Comparison of ENCODE assay signal across 30 mouse cellular contexts in the genomic region with DNA sequence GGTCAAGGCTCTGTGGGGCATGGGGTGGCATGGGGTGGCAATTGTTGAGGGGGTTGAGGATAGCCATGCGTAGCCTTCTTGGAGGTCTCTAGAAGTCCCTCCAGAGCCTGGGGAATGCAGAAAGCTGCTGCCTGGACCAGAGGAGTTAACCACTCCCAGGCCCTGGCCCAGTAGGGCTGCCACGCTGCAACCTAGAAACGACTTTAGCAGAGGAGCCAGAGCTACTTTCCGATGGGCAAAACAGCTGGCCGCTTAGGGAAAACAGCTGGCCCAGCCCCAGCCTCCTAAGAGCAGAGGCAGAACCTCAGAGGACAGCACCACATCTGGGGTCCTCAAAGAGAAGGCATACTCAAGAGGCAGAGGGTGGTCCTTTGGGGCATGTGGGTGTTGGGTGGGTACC. TPM values are rescaled to one million over a fixed set of nuclear protein-coding genes. Genes with fewer than 3 reads are reported as not detected.
DNase-seq lines count a peak whose midpoint lies in the region; ATAC-seq and TF ChIP-seq lines count a peak whose summit lies in the region.
"Had no signal": no experiment of that assay in that cellular context is flagged by ENCODE, and none has a peak within 500 bp of the region (broad histone marks: within the 10 kb centered on the region; RNA-seq: fewer than 3 reads in every experiment).

No protein-coding gene starts in this region.

- TF ChIP-seq CTCF in embryonic fibroblast, embryonic 13.5 days (IDR thresholded peaks at IDR 0.05; ENCODE audit: borderline replicate concordance, insufficient read depth, low read length): no peak

- 49% methylated on average over 5 of the region's 5 CpGs for WGBS in hindbrain, embryonic 11.5 days
- 60% methylated on average over 5 of the region's 5 CpGs for WGBS in hindbrain, embryonic 14.5 days
- WGBS in midbrain, embryonic 10.5 days: 75% methylated on average over 5 of the region's 5 CpGs
- WGBS in midbrain, embryonic 14.5 days: 74% methylated on average over 5 of the region's 5 CpGs
- 58% methylated on average over 5 of the region's 5 CpGs for WGBS in limb, embryonic 15.5 days

- no peak overlapping the region for H3K4me2 ChIP-seq in hindbrain, embryonic 11.5 days (replicated peaks; ENCODE audit: low read depth, low read length)
- no peak overlapping the region for H3K4me2 ChIP-seq in hindbrain, embryonic 14.5 days (replicated peaks)
- no peak overlapping the region for H3K4me2 ChIP-seq in midbrain, embryonic 14.5 days (ENCODE audit: low read length)
- H3K4me2 ChIP-seq in limb, embryonic 15.5 days: no peak overlapping the region
- H3K4me2 ChIP-seq: embryonic facial prominence, embryonic 12.5 days; forebrain, embryonic 12.5 days; hindbrain, embryonic 15.5 days; kidney, embryonic 15.5 days; limb, embryonic 12.5 days; liver, embryonic 12.5 days; midbrain, embryonic 15.5 days; neural tube, embryonic 13.5 days had no signal

- no peak for DNase-seq in hindbrain, embryonic 11.5 days (ENCODE audit: low spot score)
- no peak for DNase-seq in hindbrain, embryonic 14.5 days (ENCODE audit: low spot score)
- DNase-seq in midbrain, embryonic 10.5 days (ENCODE audit: low spot score): no peak
- DNase-seq in midbrain, embryonic 14.5 days: no peak
- DNase-seq in c-Kit-positive CD71-positive TER-119-positive erythroid progenitor cells, embryonic 14.5 days (ENCODE audit: low spot score): no peak
- DNase-seq: B cell, adult 2 months; cerebellum, adult 8-10 months; cerebellum, postnatal 25 days; heart, postnatal 14 days; kidney, adult 18-20 months; kidney, postnatal 36 days; layer of hippocampus, postnatal 36 days; liver, postnatal 0 days; lung, postnatal 4 days; right cerebral cortex, postnatal 4 days; thymus, adult 18-20 months; thymus, postnatal 25 days had no signal

- H3K36me3 ChIP-seq in hindbrain, embryonic 11.5 days (ENCODE audit: control insufficient read depth, insufficient read depth, low read length): no peaks in the 10 kb centered on the region
- no peaks in the 10 kb centered on the region for H3K36me3 ChIP-seq in hindbrain, embryonic 14.5 days (replicated peaks; ENCODE audit: control insufficient read depth, insufficient read depth)
- no peaks in the 10 kb centered on the region for H3K36me3 ChIP-seq in midbrain, embryonic 10.5 days
- no peaks in the 10 kb centered on the region for H3K36me3 ChIP-seq in midbrain, embryonic 14.5 days (ENCODE audit: control insufficient read depth, insufficient read depth, low read length)
- H3K36me3 ChIP-seq in limb, embryonic 15.5 days: no peaks in the 10 kb centered on the region
- H3K36me3 ChIP-seq: embryonic facial prominence, embryonic 12.5 days; forebrain, embryonic 12.5 days; hindbrain, embryonic 15.5 days; kidney, embryonic 15.5 days; limb, embryonic 12.5 days; liver, embryonic 12.5 days; midbrain, embryonic 15.5 days; neural tube, embryonic 13.5 days had no signal

- H3K9me3 ChIP-seq in hindbrain, embryonic 11.5 days (ENCODE audit: control insufficient read depth, low read length): no peaks in the 10 kb centered on the region
- H3K9me3 ChIP-seq in hindbrain, embryonic 14.5 days (ENCODE audit: control insufficient read depth, low read length): no peaks in the 10 kb centered on the region
- H3K9me3 ChIP-seq in midbrain, embryonic 10.5 days (replicated peaks): no peaks in the 10 kb centered on the region
- no peaks in the 10 kb centered on the region for H3K9me3 ChIP-seq in midbrain, embryonic 14.5 days (ENCODE audit: control insufficient read depth, low read length)
- H3K9me3 ChIP-seq in limb, embryonic 15.5 days: no peaks in the 10 kb centered on the region
- H3K9me3 ChIP-seq: embryonic facial prominence, embryonic 12.5 days; forebrain, embryonic 12.5 days; hindbrain, embryonic 15.5 days; kidney, embryonic 15.5 days; limb, embryonic 12.5 days; liver, embryonic 12.5 days; megakaryocyte, embryonic 14.5 days; midbrain, embryonic 15.5 days; neural tube, embryonic 13.5 days had no signal

- no peak overlapping the region for H3K9ac ChIP-seq in hindbrain, embryonic 11.5 days (ENCODE audit: low read depth, low read length)
- no peak overlapping the region for H3K9ac ChIP-seq in hindbrain, embryonic 14.5 days
- no peak overlapping the region for H3K9ac ChIP-seq in midbrain, embryonic 14.5 days (replicated peaks; ENCODE audit: low read length)
- H3K9ac ChIP-seq in limb, embryonic 15.5 days: no peak overlapping the region
- H3K9ac ChIP-seq: embryonic facial prominence, embryonic 12.5 days; forebrain, embryonic 12.5 days; hindbrain, embryonic 15.5 days; kidney, embryonic 15.5 days; limb, embryonic 12.5 days; liver, embryonic 12.5 days; liver, postnatal 0 days; midbrain, embryonic 15.5 days had no signal

- TF ChIP-seq POLR2A in embryonic fibroblast, embryonic 13.5 days (IDR thresholded peaks at IDR 0.05; ENCODE audit: low read depth, low read length): no peak

- no peak overlapping the region for H3K4me3 ChIP-seq in hindbrain, embryonic 11.5 days (ENCODE audit: low read depth, low read length)
- no peak overlapping the region for H3K4me3 ChIP-seq in hindbrain, embryonic 14.5 days (replicated peaks; ENCODE audit: low read length)
- peak overlapping the region; percentile 9; the same call in 1 of the 2 replicates for H3K4me3 ChIP-seq in midbrain, embryonic 10.5 days
- no peak overlapping the region for H3K4me3 ChIP-seq in midbrain, embryonic 14.5 days (replicated peaks; ENCODE audit: low read depth, low read length)
- H3K4me3 ChIP-seq in embryonic fibroblast, embryonic 13.5 days (ENCODE audit: insufficient read depth, low read length): no peak overlapping the region
- no peak overlapping the region for H3K4me3 ChIP-seq in limb, embryonic 15.5 days
- H3K4me3 ChIP-seq: embryonic facial prominence, embryonic 12.5 days; erythroblast, embryonic 14.5 days; forebrain, embryonic 12.5 days; hindbrain, embryonic 15.5 days; kidney, embryonic 15.5 days; limb, embryonic 12.5 days; liver, embryonic 12.5 days; megakaryocyte, embryonic 14.5 days; midbrain, embryonic 15.5 days; neural tube, embryonic 13.5 days had no signal

- peak overlapping the region; percentile 97 for H3K27ac ChIP-seq in hindbrain, embryonic 11.5 days (ENCODE audit: low read depth, low read length)
- no peak overlapping the region for H3K27ac ChIP-seq in hindbrain, embryonic 14.5 days
- H3K27ac ChIP-seq in midbrain, embryonic 10.5 days (replicated peaks): peak overlapping the region; percentile 100
- H3K27ac ChIP-seq in midbrain, embryonic 14.5 days (replicated peaks; ENCODE audit: low read depth, low read length): no peak overlapping the region
- peak overlapping the region; percentile 38; the same call in 1 of the 2 replicates for H3K27ac ChIP-seq in embryonic fibroblast, embryonic 13.5 days (ENCODE audit: insufficient read depth, low read length)
- peak overlapping the region; percentile 58 for H3K27ac ChIP-seq in limb, embryonic 15.5 days
- H3K27ac ChIP-seq: embryonic facial prominence, embryonic 12.5 days; forebrain, embryonic 12.5 days; hindbrain, embryonic 15.5 days; kidney, embryonic 15.5 days; limb, embryonic 12.5 days; liver, embryonic 12.5 days; midbrain, embryonic 15.5 days; stomach, postnatal 0 days had no signal

- no peak for ATAC-seq in hindbrain, embryonic 11.5 days (ENCODE audit: low FRiP score)
- ATAC-seq in hindbrain, embryonic 14.5 days (ENCODE audit: low FRiP score): no peak
- ATAC-seq in midbrain, embryonic 14.5 days (ENCODE audit: low FRiP score, low TSS enrichment): no peak
- no peak for ATAC-seq in limb, embryonic 15.5 days (ENCODE audit: insufficient number of reproducible peaks, low FRiP score, low TSS enrichment, low read depth)
- ATAC-seq: liver, embryonic 12.5 days; liver, postnatal 0 days; midbrain, embryonic 15.5 days had no signal

- no peaks in the 10 kb centered on the region for H3K27me3 ChIP-seq in hindbrain, embryonic 11.5 days (ENCODE audit: control insufficient read depth, insufficient read depth, low read length)
- no peaks in the 10 kb centered on the region for H3K27me3 ChIP-seq in hindbrain, embryonic 14.5 days (ENCODE audit: control insufficient read depth, insufficient read depth, low read length)
- peaks cover 18% of the 10 kb centered on the region for H3K27me3 ChIP-seq in midbrain, embryonic 10.5 days (ENCODE audit: low read depth, poor library complexity, severe bottlenecking)
- no peaks in the 10 kb centered on the region for H3K27me3 ChIP-seq in midbrain, embryonic 14.5 days (ENCODE audit: control insufficient read depth, insufficient read depth, low read length)
- peaks cover 5% of the 10 kb centered on the region for H3K27me3 ChIP-seq in limb, embryonic 15.5 days
- H3K27me3 ChIP-seq: hindbrain, embryonic 15.5 days; midbrain, embryonic 15.5 days; neural tube, embryonic 13.5 days had no signal

- H3K4me1 ChIP-seq in hindbrain, embryonic 11.5 days (replicated peaks; ENCODE audit: control insufficient read depth, insufficient read depth, low read length): peaks cover 45% of the 10 kb centered on the region
- peaks cover 18% of the 10 kb centered on the region for H3K4me1 ChIP-seq in hindbrain, embryonic 14.5 days (replicated peaks; ENCODE audit: control insufficient read depth, insufficient read depth, low read length)
- H3K4me1 ChIP-seq in midbrain, embryonic 10.5 days: peaks cover 65% of the 10 kb centered on the region
- H3K4me1 ChIP-seq in midbrain, embryonic 14.5 days (ENCODE audit: control insufficient read depth, insufficient read depth, low read length): peaks cover 23% of the 10 kb centered on the region
- H3K4me1 ChIP-seq in embryonic fibroblast, embryonic 13.5 days (ENCODE audit: control insufficient read depth, insufficient read depth, low read length): peaks cover 22% of the 10 kb centered on the region
- peaks cover 19% of the 10 kb centered on the region; the same call in 1 of the 2 replicates for H3K4me1 ChIP-seq in limb, embryonic 15.5 days
- H3K4me1 ChIP-seq: embryonic facial prominence, embryonic 12.5 days; limb, embryonic 12.5 days had no signal

RNA-seq across cellular contexts. Expression of a gene that starts 11.0 kb away (rescaled TPM):
- polyA plus RNA-seq in hindbrain, embryonic 11.5 days (2014; fragmentation: Nextera tagmentation; extraction: Ambion mirVana): 16.9 and 17.1 TPM in 2 replicates
- 15.9 and 19.1 TPM in 2 replicates for polyA plus RNA-seq in hindbrain, embryonic 14.5 days (2014; fragmentation: Nextera tagmentation; extraction: Ambion mirVana)
- polyA plus RNA-seq in midbrain, embryonic 10.5 days (2016; fragmentation: Nextera tagmentation; extraction: Ambion mirVana): 39.1 and 42.5 TPM in 2 replicates
- 10.9 and 13.2 TPM in 2 replicates for polyA plus RNA-seq in midbrain, embryonic 14.5 days (2014; fragmentation: Nextera tagmentation; extraction: Ambion mirVana)
- polyA plus RNA-seq in embryonic fibroblast, embryonic 13.5 days (2011; ENCODE audit: insufficient read length, low read depth, missing spikeins): 52.3 and 58.2 TPM in 2 replicates
- 53.1 and 64.1 TPM in 2 replicates for polyA plus RNA-seq in limb, embryonic 15.5 days (2015; fragmentation: Nextera tagmentation; extraction: Ambion mirVana)

RNA-seq across cellular contexts. Expression of a gene that starts 31.1 kb away (rescaled TPM):
- polyA plus RNA-seq in hindbrain, embryonic 11.5 days (2014; fragmentation: Nextera tagmentation; extraction: Ambion mirVana): 83.2 and 89.0 TPM in 2 replicates
- 49.0 and 63.5 TPM in 2 replicates for polyA plus RNA-seq in hindbrain, embryonic 14.5 days (2014; fragmentation: Nextera tagmentation; extraction: Ambion mirVana)
- polyA plus RNA-seq in midbrain, embryonic 10.5 days (2016; fragmentation: Nextera tagmentation; extraction: Ambion mirVana): 116 and 133 TPM in 2 replicates
- 47.1 and 60.3 TPM in 2 replicates for polyA plus RNA-seq in midbrain, embryonic 14.5 days (2014; fragmentation: Nextera tagmentation; extraction: Ambion mirVana)
- 69.8 and 83.2 TPM in 2 replicates for polyA plus RNA-seq in embryonic fibroblast, embryonic 13.5 days (2011; ENCODE audit: insufficient read length, low read depth, missing spikeins)
- polyA plus RNA-seq in limb, embryonic 15.5 days (2015; fragmentation: Nextera tagmentation; extraction: Ambion mirVana): 49.6 and 52.1 TPM in 2 replicates

RNA-seq across cellular contexts. Expression of a gene that starts 38.1 kb away (rescaled TPM):
- 17.4 and 29.0 TPM in 2 replicates for polyA plus RNA-seq in hindbrain, embryonic 11.5 days (2014; fragmentation: Nextera tagmentation; extraction: Ambion mirVana)
- 24.6 and 24.9 TPM in 2 replicates for polyA plus RNA-seq in hindbrain, embryonic 14.5 days (2014; fragmentation: Nextera tagmentation; extraction: Ambion mirVana)
- 22.3 TPM in 2 replicates for polyA plus RNA-seq in midbrain, embryonic 10.5 days (2016; fragmentation: Nextera tagmentation; extraction: Ambion mirVana)
- 22.4 and 28.0 TPM in 2 replicates for polyA plus RNA-seq in midbrain, embryonic 14.5 days (2014; fragmentation: Nextera tagmentation; extraction: Ambion mirVana)
- polyA plus RNA-seq in embryonic fibroblast, embryonic 13.5 days (2011; ENCODE audit: insufficient read length, low read depth, missing spikeins): 42.0 and 44.5 TPM in 2 replicates
- 24.4 and 27.5 TPM in 2 replicates for polyA plus RNA-seq in limb, embryonic 15.5 days (2015; fragmentation: Nextera tagmentation; extraction: Ambion mirVana)

RNA-seq across cellular contexts. Expression of a gene that starts 55.5 kb away (rescaled TPM):
- 17.9 and 18.4 TPM in 2 replicates for polyA plus RNA-seq in hindbrain, embryonic 11.5 days (2014; fragmentation: Nextera tagmentation; extraction: Ambion mirVana)
- 40.1 and 43.7 TPM in 2 replicates for polyA plus RNA-seq in hindbrain, embryonic 14.5 days (2014; fragmentation: Nextera tagmentation; extraction: Ambion mirVana)
- polyA plus RNA-seq in midbrain, embryonic 10.5 days (2016; fragmentation: Nextera tagmentation; extraction: Ambion mirVana): 16.9 and 18.1 TPM in 2 replicates
- 36.1 and 40.0 TPM in 2 replicates for polyA plus RNA-seq in midbrain, embryonic 14.5 days (2014; fragmentation: Nextera tagmentation; extraction: Ambion mirVana)
- 18.5 and 22.1 TPM in 2 replicates for polyA plus RNA-seq in embryonic fibroblast, embryonic 13.5 days (2011; ENCODE audit: insufficient read length, low read depth, missing spikeins)
- 19.1 and 22.2 TPM in 2 replicates for polyA plus RNA-seq in limb, embryonic 15.5 days (2015; fragmentation: Nextera tagmentation; extraction: Ambion mirVana)

Comparison
In these comparisons a context has a peak if more than half of its experiments do, and no peak if none do; other contexts are left out.
1. H3K27ac ChIP-seq: peak in hindbrain, embryonic 11.5 days (single experiment), midbrain, embryonic 10.5 days (single experiment), embryonic fibroblast, embryonic 13.5 days (single experiment) and limb, embryonic 15.5 days (single experiment); none in hindbrain, embryonic 14.5 days (single experiment) and midbrain, embryonic 14.5 days (single experiment).